Mouse (Mus musculus) skeletal muscle tissue, adult 2 months (tissue): Measurements from ENCODE around the gene Pstpip1.

Experiments used
- DNase-seq: peaks from one replicate; pipeline ENCODE4 v3.0.0-alpha.2; 2012; ENCODE audit warnings: low read depth, low spot score

The Pstpip1 gene

GRCm38 (mm10) chr9:56089778-56090520 lies at the start of gene Pstpip1:
Pstpip1 (plus strand) TSS chr9:56089962.
- DNase-seq = peak; percentile 67

- peak; percentile 90 for DNase-seq
Observed at GRCm38 (mm10) chr9:56041372-56042180, 48.2 kb upstream of the Pstpip1 start, which contains the start of gene Rcn2. Rcn2 (plus strand) TSS chr9:56041845.

GRCm38 (mm10) chr9:56042181-56042621 lies 47.6 kb upstream of the Pstpip1 start:
- no peak for DNase-seq

- DNase-seq = no peak
Observed at GRCm38 (mm10) chr9:56053796-56054195, 36.0 kb upstream of the Pstpip1 start.

GRCm38 (mm10) chr9:56056147-56056546 lies 33.6 kb upstream of the Pstpip1 start:
- DNase-seq = no peak

GRCm38 (mm10) chr9:56062336-56062735 lies 27.4 kb upstream of the Pstpip1 start:
- no peak for DNase-seq

- DNase-seq = no peak
Observed at GRCm38 (mm10) chr9:56065011-56065410, 24.8 kb upstream of the Pstpip1 start.

GRCm38 (mm10) chr9:56067964-56068363 lies 21.8 kb upstream of the Pstpip1 start:
- DNase-seq = no peak

GRCm38 (mm10) chr9:56068630-56069029 lies 21.1 kb upstream of the Pstpip1 start:
- DNase-seq = no peak

GRCm38 (mm10) chr9:56072861-56073260 lies 16.9 kb upstream of the Pstpip1 start:
- DNase-seq = no peak

GRCm38 (mm10) chr9:56074863-56075262 lies 14.9 kb upstream of the Pstpip1 start:
- no peak for DNase-seq

- peak; percentile 87 for DNase-seq
Observed at GRCm38 (mm10) chr9:56075264-56075663, 14.5 kb upstream of the Pstpip1 start.

GRCm38 (mm10) chr9:56075901-56076620 lies 13.7 kb upstream of the Pstpip1 start:
- no peak for DNase-seq

- no peak for DNase-seq
Observed at GRCm38 (mm10) chr9:56079587-56079986, 10.2 kb upstream of the Pstpip1 start.

- DNase-seq = no peak
Observed at GRCm38 (mm10) chr9:56086524-56086923, 3.2 kb upstream of the Pstpip1 start.

- DNase-seq = no peak
Observed at GRCm38 (mm10) chr9:56090546-56091225, 924 bp downstream of the Pstpip1 start.

GRCm38 (mm10) chr9:56092102-56092501 lies 2.3 kb downstream of the Pstpip1 start:
- no peak for DNase-seq

GRCm38 (mm10) chr9:56097584-56098298 lies 8.0 kb downstream of the Pstpip1 start:
- no peak for DNase-seq

- DNase-seq = no peak
Observed at GRCm38 (mm10) chr9:56100041-56100522, 10.3 kb downstream of the Pstpip1 start.

GRCm38 (mm10) chr9:56101022-56101421 lies 11.3 kb downstream of the Pstpip1 start:
- DNase-seq = no peak

- no peak for DNase-seq
Observed at GRCm38 (mm10) chr9:56104921-56105320, 15.2 kb downstream of the Pstpip1 start.
